Mouse (Mus musculus): ENCODE results near the gene Gosr1.

DNA sequence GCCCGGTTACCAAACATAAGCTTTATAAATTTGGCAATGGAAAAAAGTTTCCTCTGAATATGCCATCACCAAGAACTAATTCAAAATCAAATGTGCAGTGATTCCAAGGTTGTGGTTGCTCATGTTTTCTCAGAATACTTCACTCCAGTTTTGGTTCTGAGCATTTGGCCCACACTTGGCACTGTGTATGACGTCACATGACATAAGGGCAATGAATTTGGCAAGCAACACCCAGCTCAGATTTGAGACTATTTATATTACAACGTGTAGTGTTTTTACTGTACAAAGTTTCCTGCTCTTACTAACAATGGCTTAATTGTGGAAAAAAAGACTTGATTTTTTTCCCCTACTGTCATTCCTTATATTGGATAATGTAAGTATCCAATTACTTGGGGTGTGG lies 10.4 kb upstream of the Gosr1 start:
- TF ChIP-seq CTCF (IDR thresholded peaks at IDR 0.05; ENCODE audit: borderline replicate concordance, control insufficient read depth, extremely low read depth, insufficient read depth, low read length, poor library complexity) (no peak), POLR2A (IDR thresholded peaks at IDR 0.05; ENCODE audit: control insufficient read depth, extremely low read depth, insufficient read depth, low read length, poor library complexity) (no peak)

Data from thymus, adult 2 months (tissue).